Mouse (Mus musculus) bone marrow, adult 2 months (tissue): ENCODE results near the gene Cyfip1.

Experiments used
- CTCF ChIP-seq: fragments of 200-500 bp; IDR thresholded peaks from 2 replicates; pipeline ENCODE4 v1.5.1; 2011; ENCODE audit warnings: low read length, control low read depth; ENCODE audit not compliant: control insufficient read depth, insufficient read depth
- POLR2A ChIP-seq: fragments of 200-500 bp; IDR thresholded peaks from 2 replicates; pipeline ENCODE4 v1.6.1; 2011; ENCODE audit warnings: low read depth, mild to moderate bottlenecking, control low read depth, low read length, borderline replicate concordance; ENCODE audit not compliant: control insufficient read depth

GRCm38 (mm10) chr7:55865750-55866416, 24.3 kb downstream of the Cyfip1 start:
- TF ChIP-seq CTCF = no peak
- TF ChIP-seq POLR2A = no peak
